Mouse (Mus musculus) liver, postnatal 0 days (tissue): Measurements from ENCODE around the gene Daw1.

Experiments used
- CTCF ChIP-seq: sonication (generic); IDR thresholded peaks from 2 replicates; pipeline ENCODE4 v1.5.1; 2016; ENCODE audit warnings: antibody characterized with exemption, low read depth
- EP300 ChIP-seq: IDR thresholded peaks from 2 replicates; pipeline ENCODE4 v1.6.1; 2016; ENCODE audit warnings: antibody characterized with exemption, low read depth, mild to moderate bottlenecking

DNA sequence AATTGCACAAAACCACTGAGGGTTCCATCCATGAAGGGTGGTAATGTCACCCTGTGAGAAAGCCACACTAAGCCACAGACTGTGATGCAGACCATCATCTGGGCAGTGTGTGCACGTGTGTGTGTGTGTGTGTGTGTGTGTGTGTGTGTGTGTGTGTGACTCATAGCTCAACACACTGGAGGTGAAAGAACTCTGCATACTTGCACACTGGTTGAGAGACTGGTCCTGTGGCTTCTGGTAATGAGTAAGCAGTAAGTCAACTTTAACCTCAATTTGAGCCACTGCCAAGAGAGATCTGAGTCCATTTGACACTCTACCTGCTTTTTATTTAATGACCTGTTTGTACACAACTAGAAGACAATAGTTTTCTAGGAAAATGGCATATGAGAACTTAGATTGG, 2.7 kb upstream of the Daw1 start:
- TF ChIP-seq CTCF (no peak), EP300 (no peak)
